Mouse (Mus musculus) bone marrow, adult 2 months (tissue): Measurements from ENCODE around the gene Josd2. TPM values are rescaled to one million over a fixed set of nuclear protein-coding genes. Genes with fewer than 3 reads are reported as not detected.

ENCODE experiments used
- H3K27ac ChIP-seq: fragments of 200-500 bp; 2 replicates; pipeline ENCODE4 v1.5.1; 2012; ENCODE audit warnings: low read depth, mild to moderate bottlenecking, control low read depth, inconsistent platforms, low read length; ENCODE audit not compliant: control insufficient read depth, poor library complexity, insufficient read depth
- H3K4me1 ChIP-seq: fragments of 200-500 bp; 2 replicates; pipeline ENCODE4 v1.6.1; 2011; ENCODE audit warnings: low read length; ENCODE audit not compliant: control insufficient read depth, insufficient read depth
- H3K4me3 ChIP-seq: fragments of 200-500 bp; replicated peaks from 2 replicates; pipeline ENCODE3; 2011; ENCODE audit warnings: mild to moderate bottlenecking, low read depth, low read length, control low read depth; ENCODE audit not compliant: control insufficient read depth
- CTCF ChIP-seq: fragments of 200-500 bp; IDR thresholded peaks from 2 replicates; pipeline ENCODE4 v1.5.1; 2011; ENCODE audit warnings: low read length, control low read depth; ENCODE audit not compliant: control insufficient read depth, insufficient read depth
- POLR2A ChIP-seq: fragments of 200-500 bp; IDR thresholded peaks from 2 replicates; pipeline ENCODE4 v1.6.1; 2011; ENCODE audit warnings: low read depth, mild to moderate bottlenecking, control low read depth, low read length, borderline replicate concordance; ENCODE audit not compliant: control insufficient read depth
- WGBS: fragments of 180-500 bp; shearing (Covaris S2); methylation state at CpG from one replicate; pipeline ENCODE4 v1.1.7; 2018; 5-methylcytosine and 5-hydroxymethylcytosine counted together
- polyA plus RNA-seq: library from polyadenylated mRNA; stranded (reverse); fragments of >200 nt; gene quantifications from 2 replicates; pipeline ENCODE4 v1.2.4, GENCODE M21; 2011; ENCODE audit warnings: low replicate concordance; ENCODE audit not compliant: missing spikeins, insufficient read depth, insufficient read length

Josd2 gene
- polyA plus RNA-seq, 1 experiment: 154 TPM

DNA sequence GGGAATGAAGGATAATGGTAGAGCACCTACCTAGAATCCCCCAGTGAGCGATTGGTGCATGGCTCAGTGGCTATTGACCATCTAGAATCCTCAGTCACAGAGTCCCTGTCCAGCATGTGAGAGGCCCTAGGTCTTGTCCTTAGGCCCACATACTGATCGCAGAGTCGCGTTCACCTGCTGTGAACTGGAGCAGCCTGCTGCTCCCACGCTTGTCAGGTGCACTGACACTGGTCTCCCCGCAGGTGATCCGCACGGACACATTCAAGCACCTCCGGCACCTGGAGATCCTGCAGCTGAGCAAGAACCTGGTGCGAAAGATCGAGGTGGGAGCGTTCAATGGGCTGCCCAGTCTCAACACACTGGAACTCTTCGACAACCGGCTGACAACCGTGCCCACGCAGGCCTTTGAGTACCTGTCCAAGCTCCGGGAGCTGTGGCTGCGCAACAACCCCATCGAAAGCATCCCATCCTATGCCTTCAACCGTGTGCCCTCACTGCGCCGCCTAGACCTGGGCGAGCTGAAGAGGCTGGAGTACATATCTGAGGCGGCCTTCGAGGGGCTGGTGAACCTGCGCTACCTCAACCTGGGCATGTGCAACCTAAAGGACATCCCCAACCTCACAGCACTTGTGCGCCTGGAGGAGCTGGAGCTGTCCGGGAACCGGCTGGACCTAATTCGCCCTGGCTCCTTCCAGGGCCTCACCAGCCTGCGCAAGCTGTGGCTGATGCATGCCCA lies 6.8 kb upstream of the Josd2 start:
- Histone ChIP-seq H3K4me1 (no peaks in the 10 kb centered on the region), H3K4me3 (no peak overlapping the region), H3K27ac (no peak overlapping the region)
- TF ChIP-seq POLR2A (no peak), CTCF (no peak)
- WGBS: 69% methylated on average over 31 of the region's 31 CpGs

DNA sequence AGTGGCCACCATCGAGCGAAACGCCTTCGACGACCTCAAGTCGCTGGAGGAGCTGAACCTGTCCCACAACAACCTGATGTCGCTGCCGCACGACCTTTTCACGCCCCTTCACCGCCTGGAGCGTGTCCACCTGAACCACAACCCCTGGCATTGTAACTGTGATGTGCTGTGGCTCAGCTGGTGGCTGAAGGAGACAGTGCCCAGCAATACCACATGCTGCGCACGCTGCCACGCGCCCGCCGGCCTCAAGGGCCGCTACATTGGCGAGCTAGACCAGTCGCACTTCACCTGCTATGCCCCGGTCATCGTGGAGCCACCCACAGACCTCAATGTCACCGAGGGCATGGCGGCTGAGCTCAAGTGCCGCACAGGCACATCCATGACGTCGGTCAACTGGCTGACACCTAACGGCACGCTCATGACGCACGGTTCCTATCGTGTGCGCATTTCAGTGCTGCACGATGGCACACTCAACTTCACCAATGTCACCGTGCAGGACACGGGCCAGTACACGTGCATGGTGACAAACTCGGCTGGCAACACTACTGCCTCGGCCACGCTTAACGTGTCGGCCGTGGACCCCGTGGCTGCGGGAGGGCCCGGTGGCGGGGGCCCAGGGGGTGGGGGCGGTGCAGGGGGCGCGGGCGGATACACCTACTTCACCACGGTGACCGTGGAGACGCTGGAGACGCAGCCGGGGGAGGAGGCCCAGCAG lies 6.1 kb upstream of the Josd2 start:
- no peak for TF ChIP-seq CTCF
- TF ChIP-seq POLR2A: no peak
- H3K4me1 ChIP-seq: no peaks in the 10 kb centered on the region
- 45% methylated on average over 57 of the region's 57 CpGs for WGBS

DNA sequence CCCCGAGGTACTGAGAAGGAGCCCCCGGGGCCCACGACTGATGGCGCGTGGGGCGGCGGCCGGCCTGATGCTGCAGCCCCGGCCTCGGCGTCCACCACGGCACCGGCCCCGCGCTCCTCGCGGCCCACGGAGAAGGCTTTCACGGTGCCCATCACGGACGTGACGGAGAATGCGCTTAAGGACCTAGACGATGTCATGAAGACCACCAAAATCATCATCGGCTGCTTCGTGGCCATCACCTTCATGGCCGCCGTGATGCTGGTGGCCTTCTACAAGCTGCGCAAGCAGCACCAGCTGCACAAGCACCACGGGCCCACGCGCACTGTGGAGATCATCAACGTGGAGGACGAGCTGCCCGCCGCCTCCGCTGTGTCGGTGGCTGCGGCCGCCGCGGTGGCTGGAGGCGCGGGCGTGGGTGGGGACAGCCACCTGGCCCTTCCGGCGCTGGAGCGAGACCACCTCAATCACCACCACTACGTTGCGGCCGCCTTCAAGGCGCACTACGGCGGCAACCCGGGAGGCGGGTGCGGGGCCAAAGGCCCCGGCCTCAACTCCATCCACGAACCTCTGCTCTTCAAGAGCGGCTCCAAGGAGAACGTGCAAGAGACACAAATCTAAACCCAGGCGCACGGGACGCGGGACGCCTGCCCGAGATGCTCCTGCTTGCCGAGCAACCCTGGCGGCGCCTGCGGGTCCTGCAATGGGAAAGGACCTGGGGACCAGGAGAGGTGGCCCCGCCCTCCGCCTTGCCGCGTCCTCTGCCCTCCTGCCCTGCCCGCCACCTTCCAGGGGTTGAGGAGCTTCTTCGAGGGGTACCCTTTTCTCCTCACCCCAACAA lies 5.3 kb upstream of the Josd2 start:
- TF ChIP-seq POLR2A: no peak
- TF ChIP-seq CTCF: no peak
- no peak overlapping the region for H3K4me3 ChIP-seq
- 13% methylated on average over 77 of the region's 77 CpGs for WGBS
- no peak overlapping the region for H3K27ac ChIP-seq
- H3K4me1 ChIP-seq: no peaks in the 10 kb centered on the region; the same call in 1 of the 2 replicates

More for the DNA sequence above, 6.1 kb upstream of the Josd2 start:
- Histone ChIP-seq H3K4me3 (no peak overlapping the region), H3K27ac (no peak overlapping the region)

DNA sequence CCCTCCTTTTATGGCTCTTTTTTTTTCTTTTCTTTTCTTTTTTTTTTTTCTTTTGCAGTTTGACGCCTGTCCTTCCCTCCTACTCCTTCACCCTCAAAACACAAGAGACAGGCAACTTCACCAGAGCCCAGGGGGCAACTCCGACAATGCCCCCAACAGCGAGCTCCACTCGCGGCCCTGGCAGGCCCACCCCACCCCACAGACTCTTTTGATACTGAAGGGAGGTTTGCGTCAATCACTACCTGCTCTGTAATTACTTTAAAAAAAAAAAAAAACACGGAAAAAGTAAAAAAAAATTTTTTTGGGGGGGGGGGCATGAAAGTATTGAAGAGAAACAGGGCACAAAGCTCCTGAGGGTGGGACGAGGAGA lies 4.7 kb upstream of the Josd2 start:
- 22% methylated on average over 8 of the region's 8 CpGs for WGBS

DNA sequence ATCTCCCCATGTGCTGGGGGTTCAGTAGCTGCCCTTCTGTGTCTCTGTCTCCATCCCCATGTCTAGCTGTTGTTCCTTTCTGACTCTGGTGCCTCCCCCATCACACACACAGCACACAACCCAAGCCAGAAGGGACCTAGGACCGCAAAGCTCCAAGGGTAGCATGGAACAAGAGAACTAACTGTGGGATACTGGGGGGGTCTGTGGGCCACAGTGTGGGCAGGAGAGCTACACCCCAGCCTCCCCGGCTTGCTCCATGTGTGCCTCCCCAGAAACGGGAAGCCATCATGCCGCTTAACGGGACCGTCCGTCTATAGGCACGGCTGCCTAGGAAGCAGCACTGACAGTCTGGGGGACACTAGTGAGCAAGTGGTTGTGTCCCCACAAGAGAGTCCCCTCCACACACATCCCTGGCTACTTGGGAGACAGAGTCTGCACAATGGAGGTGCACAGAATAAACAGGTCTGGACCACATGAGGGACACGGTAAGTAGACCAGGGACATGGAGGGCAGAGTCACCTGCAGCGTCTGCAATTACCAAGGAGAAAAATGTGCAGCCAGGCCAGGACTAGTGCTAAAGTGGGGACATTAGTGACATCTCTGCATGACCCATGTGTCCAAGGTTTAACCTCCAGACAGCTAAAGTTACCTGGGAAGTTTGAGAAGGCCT lies 4.1 kb upstream of the Josd2 start:
- WGBS: 75% methylated on average over 10 of the region's 10 CpGs
- Histone ChIP-seq H3K4me3 (no peak overlapping the region), H3K27ac (no peak overlapping the region), H3K4me1 (no peaks in the 10 kb centered on the region; the same call in 1 of the 2 replicates)
- TF ChIP-seq CTCF (no peak), POLR2A (no peak)

More for the DNA sequence above, 4.7 kb upstream of the Josd2 start:
- Histone ChIP-seq H3K27ac (no peak overlapping the region), H3K4me3 (no peak overlapping the region), H3K4me1 (no peaks in the 10 kb centered on the region; the same call in 1 of the 2 replicates)
- TF ChIP-seq CTCF (no peak), POLR2A (no peak)

DNA sequence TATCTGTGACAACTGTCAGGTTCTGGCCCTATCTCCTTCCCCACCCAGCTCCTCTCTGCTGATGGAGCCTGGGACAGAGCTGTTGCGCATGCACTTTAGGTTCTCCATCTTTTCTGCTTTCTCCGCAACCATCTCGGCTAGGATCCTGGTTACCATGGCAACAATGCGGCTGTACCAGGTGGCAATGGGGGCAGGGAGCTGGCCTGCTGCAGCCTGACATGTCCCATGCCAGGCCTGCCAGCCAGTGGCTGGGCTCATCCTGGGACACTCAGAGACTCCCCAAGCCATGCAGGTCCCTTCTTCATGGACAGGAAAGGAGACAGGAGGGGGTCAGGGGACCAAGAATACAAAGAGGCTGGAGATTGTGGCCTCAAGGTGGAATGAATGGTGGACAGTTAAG lies 3.3 kb upstream of the Josd2 start:
- TF ChIP-seq CTCF (no peak), POLR2A (no peak; the same call in 1 of the 2 replicates)
- 40% methylated on average over 4 of the region's 4 CpGs for WGBS

DNA sequence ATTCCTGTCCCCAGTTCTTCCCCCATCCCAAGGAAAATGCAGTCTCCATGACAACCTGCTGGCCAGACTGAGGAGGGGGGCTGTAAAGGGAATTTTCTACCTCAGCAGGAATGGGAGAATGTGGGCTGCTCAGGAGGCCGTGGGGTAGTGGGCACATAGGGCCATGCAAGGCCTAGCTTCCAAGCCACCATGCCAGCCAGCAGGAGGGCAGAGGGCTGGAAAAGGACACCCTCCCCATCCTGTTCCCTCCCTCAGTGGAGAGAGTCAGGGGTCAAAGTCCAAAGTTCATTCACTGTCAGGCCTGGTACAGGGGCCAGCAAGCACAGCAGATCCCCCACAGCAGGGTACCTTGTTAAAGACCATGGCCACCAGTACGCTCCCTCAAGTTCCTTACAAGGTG lies 2.7 kb upstream of the Josd2 start, which contains the start of gene Aspdh:
Gene Aspdh, plus strand, starts transcription at position 281 of the 400 bp plus-strand sequence.
- Histone ChIP-seq H3K4me3 (no peak within 1 kb of the TSS), H3K27ac (no peak within 1 kb of the TSS), H3K4me1 (no peaks in the 10 kb centered on the region; the same call in 1 of the 2 replicates)
- 62% methylated on average over 2 of the region's 2 CpGs for WGBS
- TF ChIP-seq CTCF (no peak), POLR2A (no peak)

More for the DNA sequence above, 3.3 kb upstream of the Josd2 start:
- H3K4me1 ChIP-seq: no peaks in the 10 kb centered on the region; the same call in 1 of the 2 replicates
- H3K27ac ChIP-seq: no peak overlapping the region
- H3K4me3 ChIP-seq: no peak overlapping the region
